Mouse (Mus musculus) kidney, embryonic 16.5 days (tissue): Measurements from ENCODE around the gene Igf1r. TPM values are rescaled to one million over a fixed set of nuclear protein-coding genes. Genes with fewer than 3 reads are reported as not detected.

ENCODE experiments used
- ATAC-seq: fragments of 200-750 bp; cut with Nextera tagmentation; 2 replicates; pipeline ENCODE4 v1.8.0; 2017; ENCODE audit warnings: moderate TSS enrichment; ENCODE audit not compliant: low FRiP score, low TSS enrichment
- H3K27ac ChIP-seq: fragments of 300-500 bp; sonication (generic); 2 replicates; pipeline ENCODE4 v1.5.1; 2014; ENCODE audit warnings: low read length
- H3K27me3 ChIP-seq: fragments of 300-500 bp; sonication (generic); 2 replicates; pipeline ENCODE4 v1.6.1; 2014; ENCODE audit warnings: low read length, control low read depth, mixed read lengths; ENCODE audit not compliant: insufficient read depth
- H3K36me3 ChIP-seq: fragments of 300-500 bp; sonication (generic); 2 replicates; pipeline ENCODE4 v1.6.1; 2014; ENCODE audit warnings: low read length, control low read depth, mixed read lengths; ENCODE audit not compliant: insufficient read depth
- H3K4me1 ChIP-seq: fragments of 300-500 bp; sonication (generic); 2 replicates; pipeline ENCODE4 v1.6.1; 2014; ENCODE audit warnings: low read length, control low read depth, mixed read lengths; ENCODE audit not compliant: insufficient read depth
- H3K4me2 ChIP-seq: fragments of 300-500 bp; sonication (generic); replicated peaks from 2 replicates; pipeline ENCODE4 v1.6.1; 2014; ENCODE audit warnings: low read depth, low read length
- H3K4me3 ChIP-seq: fragments of 300-500 bp; sonication (generic); 2 replicates; pipeline ENCODE4 v1.5.1; 2014; ENCODE audit warnings: mild to moderate bottlenecking, low read length
- H3K9ac ChIP-seq: fragments of 300-500 bp; sonication (generic); replicated peaks from 2 replicates; pipeline ENCODE4 v1.6.1; 2014; ENCODE audit warnings: low read length
- H3K9me3 ChIP-seq: fragments of 300-500 bp; sonication (generic); 2 replicates; pipeline ENCODE4 v1.6.1; 2016; ENCODE audit warnings: low read length, control low read depth
- WGBS: fragments of 180-500 bp; shearing (Covaris S2); extraction: QIAGEN DNeasy Blood & Tissue Kit; methylation state at CpG from one replicate; pipeline ENCODE4 v1.1.7; 2014; 5-methylcytosine and 5-hydroxymethylcytosine counted together
- polyA plus RNA-seq: library from polyadenylated mRNA; unstranded; fragments of >200 nt; fragmentation: Nextera tagmentation; extraction: Ambion mirVana; gene quantifications from 2 replicates; pipeline ENCODE4 v1.2.1, GENCODE M21; 2015

Igf1r gene
- polyA plus RNA-seq, 1 experiment from 2014 or later: 22.3 TPM

- H3K4me1 ChIP-seq: peaks cover 22% of the 10 kb centered on the region
- WGBS: 71% methylated on average over 6 of the region's 6 CpGs
- H3K27me3 ChIP-seq: no peaks in the 10 kb centered on the region
- ATAC-seq: peak; percentile 58; the same call in 1 of the 2 replicates
- no peak overlapping the region for H3K4me3 ChIP-seq
- no peak overlapping the region for H3K27ac ChIP-seq
- H3K4me2 ChIP-seq: no peak overlapping the region
- H3K9me3 ChIP-seq: no peaks in the 10 kb centered on the region
- no peak overlapping the region for H3K9ac ChIP-seq
- peaks cover 33% of the 10 kb centered on the region for H3K36me3 ChIP-seq
These were observed 230.1 kb downstream of the Igf1r start for GRCm38 (mm10) chr7:68182773-68183172.

- H3K9me3 ChIP-seq: no peaks in the 10 kb centered on the region
- no peak overlapping the region for H3K9ac ChIP-seq
- no peak overlapping the region for H3K4me2 ChIP-seq
- no peak for ATAC-seq
- peaks cover 22% of the 10 kb centered on the region for H3K4me1 ChIP-seq
- peaks cover 38% of the 10 kb centered on the region for H3K36me3 ChIP-seq
- H3K27me3 ChIP-seq: no peaks in the 10 kb centered on the region
- no peak overlapping the region for H3K4me3 ChIP-seq
- H3K27ac ChIP-seq: 0 out of 2 replicates have a peak overlapping the region, but pooled peaks have one; percentile 31
- WGBS: 75% methylated on average over 10 of the region's 10 CpGs
These were observed 230.8 kb downstream of the Igf1r start for GRCm38 (mm10) chr7:68183421-68183820.

GRCm38 (mm10) chr7:68189211-68189610 lies 236.6 kb downstream of the Igf1r start:
- no peak overlapping the region for H3K9ac ChIP-seq
- H3K27me3 ChIP-seq: no peaks in the 10 kb centered on the region
- no peak overlapping the region for H3K4me2 ChIP-seq
- no peak for ATAC-seq
- no peaks in the 10 kb centered on the region for H3K4me1 ChIP-seq
- no peak overlapping the region for H3K4me3 ChIP-seq
- peaks cover 64% of the 10 kb centered on the region for H3K36me3 ChIP-seq
- no peak overlapping the region for H3K27ac ChIP-seq
- no peaks in the 10 kb centered on the region for H3K9me3 ChIP-seq
- 85% methylated on average over 6 of the region's 6 CpGs for WGBS

GRCm38 (mm10) chr7:68189691-68190456 lies 237.2 kb downstream of the Igf1r start:
- Histone ChIP-seq H3K9ac (no peak overlapping the region), H3K4me2 (no peak overlapping the region), H3K27me3 (no peaks in the 10 kb centered on the region), H3K9me3 (no peaks in the 10 kb centered on the region), H3K27ac (no peak overlapping the region), H3K4me3 (no peak overlapping the region), H3K4me1 (no peaks in the 10 kb centered on the region), H3K36me3 (peaks cover 63% of the 10 kb centered on the region)
- 95% methylated on average over 13 of the region's 13 CpGs for WGBS
- no peak for ATAC-seq

- H3K36me3 ChIP-seq: peaks cover 58% of the 10 kb centered on the region
- no peaks in the 10 kb centered on the region for H3K4me1 ChIP-seq
- no peak overlapping the region for H3K9ac ChIP-seq
- 0 out of 2 replicates have a peak, but pooled peaks have one; percentile 39 for ATAC-seq
- H3K4me3 ChIP-seq: no peak overlapping the region
- H3K9me3 ChIP-seq: no peaks in the 10 kb centered on the region
- H3K4me2 ChIP-seq: no peak overlapping the region
- WGBS: 81% methylated on average over 15 of the region's 15 CpGs
- no peak overlapping the region for H3K27ac ChIP-seq
- H3K27me3 ChIP-seq: no peaks in the 10 kb centered on the region
These were observed 241.5 kb downstream of the Igf1r start for GRCm38 (mm10) chr7:68193958-68194695.

GRCm38 (mm10) chr7:68199609-68200008 lies 247.0 kb downstream of the Igf1r start:
- Histone ChIP-seq H3K4me3 (no peak overlapping the region), H3K27ac (no peak overlapping the region), H3K9ac (no peak overlapping the region), H3K9me3 (no peaks in the 10 kb centered on the region), H3K4me1 (no peaks in the 10 kb centered on the region), H3K27me3 (no peaks in the 10 kb centered on the region), H3K4me2 (no peak overlapping the region), H3K36me3 (peaks cover 52% of the 10 kb centered on the region)
- WGBS: 97% methylated on average over 7 of the region's 7 CpGs
- ATAC-seq: no peak

GRCm38 (mm10) chr7:68205776-68206427 lies 253.3 kb downstream of the Igf1r start:
- 90% methylated on average over 8 of the region's 8 CpGs for WGBS
- Histone ChIP-seq H3K9ac (no peak overlapping the region), H3K27me3 (no peaks in the 10 kb centered on the region), H3K4me3 (no peak overlapping the region), H3K9me3 (no peaks in the 10 kb centered on the region), H3K36me3 (peaks cover 65% of the 10 kb centered on the region), H3K4me1 (no peaks in the 10 kb centered on the region), H3K27ac (no peak overlapping the region), H3K4me2 (no peak overlapping the region)
- ATAC-seq: no peak

- ATAC-seq: no peak
- H3K9me3 ChIP-seq: no peaks in the 10 kb centered on the region
- no peak overlapping the region for H3K4me2 ChIP-seq
- no peaks in the 10 kb centered on the region for H3K4me1 ChIP-seq
- H3K4me3 ChIP-seq: no peak overlapping the region
- H3K27ac ChIP-seq: no peak overlapping the region
- H3K9ac ChIP-seq: no peak overlapping the region
- H3K27me3 ChIP-seq: no peaks in the 10 kb centered on the region
- peaks cover 65% of the 10 kb centered on the region for H3K36me3 ChIP-seq
- WGBS: 91% methylated on average over 6 of the region's 6 CpGs
These were observed 256.4 kb downstream of the Igf1r start for GRCm38 (mm10) chr7:68209039-68209438.

- Histone ChIP-seq H3K27ac (no peak overlapping the region), H3K27me3 (no peaks in the 10 kb centered on the region), H3K9me3 (no peaks in the 10 kb centered on the region), H3K36me3 (peaks cover 65% of the 10 kb centered on the region), H3K9ac (no peak overlapping the region), H3K4me1 (no peaks in the 10 kb centered on the region), H3K4me3 (no peak overlapping the region), H3K4me2 (no peak overlapping the region)
- 74% methylated on average over 4 of the region's 4 CpGs for WGBS
- ATAC-seq: no peak
These were observed 257.8 kb downstream of the Igf1r start for GRCm38 (mm10) chr7:68210417-68210816.
